Mouse (Mus musculus): ENCODE measurements around the gene Gata3. TPM values are rescaled to one million over a fixed set of nuclear protein-coding genes. Genes with fewer than 3 reads are reported as not detected.

Gata3 gene
- total RNA-seq (2014; rRNA removed) (0.07 TPM in 1 of 2 replicates, not detected in the other), polyA plus RNA-seq (2012; rRNA removed) (0.33 and 0.42 TPM in 2 replicates)

GRCm38 (mm10) chr2:9889651-9890183 is at the start of gene Gata3:
Gene Gata3 (minus strand): TSS chr2:9890034.
- H3K4me3 ChIP-seq (ENCODE audit: insufficient read depth, low read depth, low read length), result no peak within 1 kb of the TSS
- TF ChIP-seq POLR2A (IDR thresholded peaks at IDR 0.05; ENCODE audit: extremely low read depth, insufficient read depth, low read length), result no peak
- no peak for TF ChIP-seq CTCF (IDR thresholded peaks at IDR 0.05; ENCODE audit: low read depth, low read length)
- H3K79me2 ChIP-seq (ENCODE audit: control insufficient read depth, insufficient read depth, low read length), result no peaks in the 10 kb centered on the region
- no peaks in the 10 kb centered on the region for H3K4me1 ChIP-seq (ENCODE audit: control insufficient read depth, insufficient read depth, low read length)
- no peak within 1 kb of the TSS for H3K27ac ChIP-seq (replicated peaks; ENCODE audit: insufficient read depth, low read depth, low read length)
- WGBS, result under 1% methylated on average over 23 of the region's 23 CpGs
- no peak for DNase-seq (ENCODE audit: extremely low read depth, low read depth, low spot score)
- peaks cover 7% of the 10 kb centered on the region; the same call in 1 of the 2 replicates for H3K27me3 ChIP-seq (ENCODE audit: control insufficient read depth, insufficient read depth, low read length)
- no peak within 1 kb of the TSS for H3K9ac ChIP-seq (ENCODE audit: low read depth, low read length)
- H3K36me3 ChIP-seq (ENCODE audit: control insufficient read depth, insufficient read depth, low read length), result no peaks in the 10 kb centered on the region

DNA sequence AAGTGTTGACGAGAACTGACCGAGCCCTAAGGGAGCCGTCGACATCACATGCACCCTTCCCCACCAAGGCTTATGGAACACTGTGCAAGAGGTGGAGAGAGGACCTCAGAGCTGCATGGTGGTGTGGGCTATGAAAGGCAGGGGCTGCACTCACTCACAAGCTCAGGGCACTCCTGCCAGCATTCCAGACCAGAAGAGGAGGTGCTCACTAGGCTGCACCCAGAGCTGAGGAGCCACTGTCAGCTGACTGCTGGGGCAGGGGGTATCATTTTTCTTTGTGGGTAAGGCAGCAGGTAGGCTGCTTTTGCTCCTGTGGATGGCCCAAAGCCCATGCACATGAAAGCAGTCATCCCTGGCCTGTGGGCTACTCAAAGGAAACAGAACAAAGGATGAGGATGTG is 49.4 kb upstream of the Gata3 start:
- Histone ChIP-seq H3K4me3 (ENCODE audit: insufficient read depth, low read depth, low read length) (no peak overlapping the region), H3K27ac (replicated peaks; ENCODE audit: insufficient read depth, low read depth, low read length) (no peak overlapping the region), H3K4me1 (ENCODE audit: control insufficient read depth, insufficient read depth, low read length) (no peaks in the 10 kb centered on the region), H3K36me3 (ENCODE audit: control insufficient read depth, insufficient read depth, low read length) (peaks cover 7% of the 10 kb centered on the region), H3K9ac (ENCODE audit: low read depth, low read length) (no peak overlapping the region), H3K27me3 (ENCODE audit: control insufficient read depth, insufficient read depth, low read length) (no peaks in the 10 kb centered on the region), H3K79me2 (ENCODE audit: control insufficient read depth, insufficient read depth, low read length) (no peaks in the 10 kb centered on the region)
- 94% methylated on average over 4 of the region's 4 CpGs for whole genome bisulfite sequencing
- TF ChIP-seq POLR2A (IDR thresholded peaks at IDR 0.05; ENCODE audit: extremely low read depth, insufficient read depth, low read length) (no peak), CTCF (IDR thresholded peaks at IDR 0.05; ENCODE audit: low read depth, low read length) (no peak)
- DNase-seq (ENCODE audit: extremely low read depth, low read depth, low spot score), result no peak

GRCm38 (mm10) chr2:9935965-9936364 is 46.1 kb upstream of the Gata3 start:
- TF ChIP-seq POLR2A (IDR thresholded peaks at IDR 0.05; ENCODE audit: extremely low read depth, insufficient read depth, low read length), result no peak
- no peak for TF ChIP-seq CTCF (IDR thresholded peaks at IDR 0.05; ENCODE audit: low read depth, low read length)
- H3K4me3 ChIP-seq (ENCODE audit: insufficient read depth, low read depth, low read length), result no peak overlapping the region
- no peaks in the 10 kb centered on the region for H3K79me2 ChIP-seq (ENCODE audit: control insufficient read depth, insufficient read depth, low read length)
- no peak overlapping the region for H3K27ac ChIP-seq (replicated peaks; ENCODE audit: insufficient read depth, low read depth, low read length)
- no peak overlapping the region for H3K9ac ChIP-seq (ENCODE audit: low read depth, low read length)
- no peak for DNase-seq (ENCODE audit: extremely low read depth, low read depth, low spot score)
- H3K36me3 ChIP-seq (ENCODE audit: control insufficient read depth, insufficient read depth, low read length), result peaks cover 7% of the 10 kb centered on the region
- H3K27me3 ChIP-seq (ENCODE audit: control insufficient read depth, insufficient read depth, low read length), result no peaks in the 10 kb centered on the region
- no peaks in the 10 kb centered on the region for H3K4me1 ChIP-seq (ENCODE audit: control insufficient read depth, insufficient read depth, low read length)
- WGBS, result 88% methylated on average over 1 of the region's 1 CpGs

- no peaks in the 10 kb centered on the region for H3K79me2 ChIP-seq (ENCODE audit: control insufficient read depth, insufficient read depth, low read length)
- TF ChIP-seq POLR2A (IDR thresholded peaks at IDR 0.05; ENCODE audit: extremely low read depth, insufficient read depth, low read length) (no peak), CTCF (IDR thresholded peaks at IDR 0.05; ENCODE audit: low read depth, low read length) (no peak)
- 0 out of 2 replicates have a peak, but pooled peaks cover 2% of the 10 kb centered on the region for H3K4me1 ChIP-seq (ENCODE audit: control insufficient read depth, insufficient read depth, low read length)
- no peak overlapping the region for H3K27ac ChIP-seq (replicated peaks; ENCODE audit: insufficient read depth, low read depth, low read length)
- H3K9ac ChIP-seq (ENCODE audit: low read depth, low read length), result no peak overlapping the region
- 78% methylated on average over 4 of the region's 4 CpGs for WGBS
- H3K36me3 ChIP-seq (ENCODE audit: control insufficient read depth, insufficient read depth, low read length), result 0 out of 2 replicates have a peak, but pooled peaks cover 2% of the 10 kb centered on the region
- no peak for DNase-seq (ENCODE audit: extremely low read depth, low read depth, low spot score)
- H3K4me3 ChIP-seq (ENCODE audit: insufficient read depth, low read depth, low read length), result no peak overlapping the region
- H3K27me3 ChIP-seq (ENCODE audit: control insufficient read depth, insufficient read depth, low read length), result no peaks in the 10 kb centered on the region
Observed at GRCm38 (mm10) chr2:9926905-9927283, 37.1 kb upstream of the Gata3 start.

- DNase-seq (ENCODE audit: extremely low read depth, low read depth, low spot score), result peak; percentile 20
- Histone ChIP-seq H3K27me3 (ENCODE audit: control insufficient read depth, insufficient read depth, low read length) (no peaks in the 10 kb centered on the region), H3K4me3 (ENCODE audit: insufficient read depth, low read depth, low read length) (no peak overlapping the region), H3K79me2 (ENCODE audit: control insufficient read depth, insufficient read depth, low read length) (no peaks in the 10 kb centered on the region), H3K9ac (ENCODE audit: low read depth, low read length) (no peak overlapping the region), H3K27ac (replicated peaks; ENCODE audit: insufficient read depth, low read depth, low read length) (no peak overlapping the region), H3K36me3 (ENCODE audit: control insufficient read depth, insufficient read depth, low read length) (0 out of 2 replicates have a peak, but pooled peaks cover 2% of the 10 kb centered on the region), H3K4me1 (ENCODE audit: control insufficient read depth, insufficient read depth, low read length) (0 out of 2 replicates have a peak, but pooled peaks cover 2% of the 10 kb centered on the region)
- 28% methylated on average over 7 of the region's 7 CpGs for WGBS
- TF ChIP-seq POLR2A (IDR thresholded peaks at IDR 0.05; ENCODE audit: extremely low read depth, insufficient read depth, low read length) (no peak), CTCF (IDR thresholded peaks at IDR 0.05; ENCODE audit: low read depth, low read length) (no peak)
Observed at GRCm38 (mm10) chr2:9926194-9926904, 36.5 kb upstream of the Gata3 start.
